8 mouse cellular contexts compared by ENCODE assay signal in genomic region chr16:75343028-75343901, GRCm38 (mm10).
A peak's percentile ranks its signal among the peaks of the same experiment; 100 is the strongest.
DNase-seq lines count a peak whose midpoint lies in the region; ATAC-seq and TF ChIP-seq lines count a peak whose summit lies in the region.

No protein-coding gene starts in this region.

- TF ChIP-seq CTCF in layer of hippocampus, adult 2 months (conservative IDR thresholded peaks at IDR 0.05), result peak; percentile 90

- no peak overlapping the region for H3K9ac ChIP-seq in forebrain, embryonic 13.5 days

- H3K4me3 ChIP-seq in layer of hippocampus, adult 2 months, result no peak overlapping the region
- no peak overlapping the region for H3K4me3 ChIP-seq in forebrain, embryonic 13.5 days

- peak; percentile 7 to 49 for DNase-seq in layer of hippocampus, adult 2 months (ENCODE audit: low spot score in 2 of 2)
- no peak for DNase-seq in layer of hippocampus, adult 8-10 months (ENCODE audit: low spot score in 2 of 2)
- DNase-seq in yolk sac, embryonic 10.5 days (ENCODE audit: low spot score), result no peak
- no peak for DNase-seq in cerebellum, adult 9-11 months
- no peak for DNase-seq in urinary bladder, postnatal 10 days (ENCODE audit: low spot score)

- ATAC-seq in activated CD4-positive, CD25-positive, alpha-beta regulatory T cell, adult 4 months, result peak; percentile 65
- ATAC-seq in forebrain, embryonic 13.5 days, result peak; percentile 55; the same call in 1 of the 2 replicates
- ATAC-seq in megakaryocyte progenitor cell, adult 5-6 weeks (replicated peaks; ENCODE audit: poor library complexity), result peak; percentile 82

- H3K27ac ChIP-seq in layer of hippocampus, adult 2 months, result no peak overlapping the region
- no peak overlapping the region for H3K27ac ChIP-seq in forebrain, embryonic 13.5 days

- WGBS in forebrain, embryonic 13.5 days, result 48% methylated on average over 11 of the region's 11 CpGs

- no peaks in the 10 kb centered on the region for H3K9me3 ChIP-seq in forebrain, embryonic 13.5 days (replicated peaks)

- H3K4me2 ChIP-seq in forebrain, embryonic 13.5 days, result no peak overlapping the region

- H3K36me3 ChIP-seq in forebrain, embryonic 13.5 days (ENCODE audit: poor library complexity, severe bottlenecking), result no peaks in the 10 kb centered on the region

- H3K4me1 ChIP-seq in forebrain, embryonic 13.5 days, result no peaks in the 10 kb centered on the region

- H3K27me3 ChIP-seq in forebrain, embryonic 13.5 days, result no peaks in the 10 kb centered on the region

Comparison
In these comparisons a context has a peak if more than half of its experiments do, and no peak if none do; other contexts are left out.
1. DNase-seq: peak in layer of hippocampus, adult 2 months (2 of 2); none in layer of hippocampus, adult 8-10 months (0 of 2), yolk sac, embryonic 10.5 days (single experiment), cerebellum, adult 9-11 months (single experiment) and urinary bladder, postnatal 10 days (single experiment).
2. Peak in every context shown above with its lines, with median percentiles within 50 percentile points of each other: ATAC-seq.